Mouse (Mus musculus) kidney, adult 11 months (tissue): ENCODE measurements at regions not wholly inside any gene's neighbourhood (a gene's known extent, or its start where the extent isn't known, plus 50 kb on each side); places are given as distances from the start of the nearest gene placed in this dataset.

Experiments
- DNase-seq: peaks from one replicate; pipeline ENCODE4 v3.0.0; 2022

DNA sequence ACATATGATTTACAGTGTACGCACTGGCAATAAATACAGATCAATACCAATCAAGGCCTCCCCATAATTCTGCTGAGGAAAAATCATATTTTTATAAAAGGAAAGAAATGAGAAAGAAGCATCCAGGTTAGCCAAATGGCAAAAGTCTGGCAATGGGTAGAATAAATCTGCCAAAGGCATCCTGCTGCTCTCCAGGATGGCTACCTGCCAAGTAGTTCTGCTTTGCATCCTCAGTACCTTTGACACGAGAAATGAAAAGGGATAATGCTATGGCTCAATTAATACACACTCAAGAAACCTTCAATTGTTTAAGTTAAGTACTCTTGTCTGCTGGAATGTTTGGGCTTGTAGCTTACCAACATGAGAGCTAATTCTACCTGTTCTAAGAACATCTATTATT is 451.2 kb upstream of the Marcks start:
- DNase-seq = no peak

DNA sequence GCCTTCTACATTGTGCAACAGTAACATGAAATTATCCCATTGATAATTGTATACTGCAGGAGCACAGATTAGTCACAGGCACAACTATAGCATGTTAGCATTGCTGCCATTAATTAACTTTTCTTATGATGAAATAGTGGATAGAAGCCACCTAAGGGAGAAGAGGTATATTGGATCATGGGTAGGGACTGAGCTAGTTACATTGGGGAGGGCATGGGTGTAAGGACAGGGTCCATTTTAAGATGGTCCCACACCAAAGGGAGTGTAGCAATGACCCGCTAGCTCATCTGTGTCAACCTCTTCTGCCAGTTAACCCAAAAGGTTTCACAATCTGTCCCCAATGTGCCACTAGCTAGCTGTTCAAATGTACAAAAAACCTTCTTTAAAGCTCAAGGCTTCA is 450.3 kb upstream of the Marcks start:
- DNase-seq = no peak

DNA sequence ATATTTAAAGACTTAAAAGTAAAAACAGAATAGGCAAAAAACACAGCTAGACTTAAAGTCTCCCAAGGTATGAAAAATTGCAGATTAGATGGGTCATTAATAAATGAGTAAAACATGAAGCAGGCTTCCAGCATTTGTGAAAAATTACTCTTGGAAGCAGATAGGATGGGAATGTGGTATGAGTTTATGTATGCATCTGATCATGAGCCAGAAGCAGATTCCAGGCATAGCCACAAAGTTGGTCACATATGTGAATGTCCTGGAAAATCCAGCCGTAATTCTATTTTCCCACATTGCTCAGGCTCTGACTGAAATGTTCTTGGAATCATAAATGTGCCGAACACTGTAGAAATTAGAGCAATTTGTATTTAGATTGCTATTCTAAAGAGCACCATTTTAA is 432.5 kb upstream of the Marcks start:
- no peak for DNase-seq

DNA sequence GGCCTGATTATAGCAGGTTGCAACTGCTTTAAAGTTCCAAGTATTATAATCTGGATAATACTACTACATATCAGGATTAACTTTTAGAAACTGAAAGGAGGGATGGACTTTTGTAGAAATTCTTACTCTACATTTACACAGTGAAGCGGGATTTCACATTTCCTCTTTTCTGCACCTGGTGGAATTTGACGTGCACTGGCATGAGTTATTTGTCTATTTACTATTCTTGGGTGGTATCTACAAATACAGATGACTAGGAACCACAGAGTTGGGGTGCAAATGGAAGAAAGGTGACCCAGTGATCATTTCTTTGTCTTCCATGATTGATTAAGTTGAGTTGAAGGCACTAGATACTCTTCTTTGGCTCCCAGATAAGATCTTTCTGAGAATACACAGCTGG is 423.0 kb upstream of the Marcks start:
- no peak for DNase-seq

DNA sequence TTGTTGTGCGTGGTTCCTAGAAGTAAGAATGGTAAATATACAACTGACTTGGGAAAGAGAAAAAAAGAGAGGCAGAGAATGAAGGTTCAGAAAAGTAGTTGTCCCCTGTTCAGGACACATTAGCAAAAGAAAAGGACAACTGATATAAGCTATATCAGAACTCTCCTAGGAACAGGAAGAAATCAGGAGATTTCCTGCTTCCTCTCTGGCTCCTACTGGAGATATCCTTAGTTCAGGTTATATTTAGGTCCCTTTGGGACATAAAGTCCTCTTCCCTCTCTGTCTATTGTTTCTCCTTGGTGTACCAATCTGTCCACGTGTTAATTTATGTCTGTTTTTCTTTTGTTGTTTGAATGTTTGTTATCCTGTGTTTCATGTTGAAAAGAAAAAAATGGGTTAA is 410.7 kb upstream of the Marcks start:
- no peak for DNase-seq

DNA sequence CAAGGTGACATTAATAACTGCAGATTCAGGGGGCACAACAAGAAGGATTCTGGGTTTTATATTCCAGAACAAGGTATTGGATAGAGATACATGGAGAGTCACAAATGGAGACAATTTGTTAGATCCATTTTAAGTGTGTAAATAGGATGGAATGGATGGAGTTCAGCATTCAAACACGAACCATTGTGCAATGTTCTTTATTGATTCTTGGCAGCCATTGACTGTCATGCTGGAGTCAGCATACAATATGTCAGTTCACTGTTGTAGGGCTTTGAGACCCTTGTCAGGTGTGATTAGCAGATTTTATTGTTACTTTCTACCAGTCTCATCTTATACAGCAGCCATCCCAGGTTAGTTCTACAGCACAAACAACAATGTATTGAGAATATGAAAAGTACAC is 402.0 kb upstream of the Marcks start:
- DNase-seq = no peak

DNA sequence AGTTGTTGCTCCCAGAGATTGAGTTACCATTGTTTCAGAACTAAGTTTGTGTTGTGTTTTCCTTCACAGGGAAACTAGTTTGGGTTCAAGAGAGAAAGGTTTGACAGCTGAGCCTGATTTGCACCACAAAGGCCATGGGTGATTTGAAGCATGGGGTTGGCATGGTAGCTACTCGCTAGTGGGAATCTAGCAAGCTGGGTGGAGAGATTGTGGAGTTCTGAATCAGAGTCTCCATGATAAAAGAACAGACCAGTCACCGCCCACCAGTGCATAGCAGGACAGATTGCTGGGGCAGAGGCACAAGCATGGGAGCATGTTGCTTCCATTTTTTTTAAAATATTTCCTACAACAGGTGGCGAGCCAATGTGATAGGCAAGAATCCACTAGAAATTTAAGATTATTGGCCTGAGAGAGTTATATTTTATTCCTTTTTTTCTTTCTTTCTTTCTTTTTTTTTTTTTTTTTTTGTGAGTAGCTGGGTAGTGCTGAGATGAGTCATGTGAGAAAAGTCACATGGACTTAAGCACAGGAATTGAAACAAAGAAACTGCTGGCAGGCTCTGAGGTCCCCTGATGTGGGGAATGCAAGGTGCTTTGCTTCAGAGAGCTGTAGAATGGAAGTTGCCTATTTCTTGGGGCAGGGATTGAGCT is 367.4 kb upstream of the Marcks start:
- no peak for DNase-seq

DNA sequence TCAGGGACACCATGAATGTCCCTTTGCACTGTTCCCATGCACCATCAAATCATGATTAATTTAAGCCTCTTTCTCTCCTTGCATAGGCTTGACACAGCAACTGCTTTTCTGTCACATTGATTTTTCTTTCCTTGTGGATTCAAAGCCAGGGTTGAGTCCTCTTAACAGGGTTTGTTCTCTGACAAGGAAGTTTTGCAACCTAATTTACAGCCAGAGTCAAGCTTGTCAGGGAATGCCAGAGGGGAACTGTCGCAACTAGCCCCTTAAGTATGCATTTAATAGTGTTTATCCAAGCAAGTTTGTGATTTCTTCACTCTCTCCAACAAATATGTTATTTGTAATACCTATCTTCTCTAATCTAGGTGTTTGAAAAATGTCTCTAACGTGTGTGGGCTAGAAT is 365.7 kb upstream of the Marcks start:
- no peak for DNase-seq

DNA sequence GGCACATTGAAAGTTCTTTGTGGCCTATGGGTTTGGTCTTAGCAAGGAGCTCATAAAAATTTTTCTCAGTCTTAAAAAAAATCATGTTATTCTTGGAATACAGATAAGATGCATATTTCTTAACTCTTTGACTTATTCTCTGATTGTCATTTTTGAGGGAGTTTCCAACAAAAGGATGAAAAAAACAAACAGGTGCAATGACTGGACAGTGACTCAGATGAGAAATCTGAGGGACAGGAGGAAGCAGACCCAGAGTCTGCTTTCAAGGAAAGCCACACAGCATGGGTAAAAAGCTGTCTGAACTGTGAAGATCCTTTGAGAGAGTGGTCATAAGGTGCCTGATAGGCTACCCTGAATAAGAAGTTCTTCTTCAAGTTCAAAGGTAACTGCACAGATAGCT is 363.8 kb upstream of the Marcks start:
- no peak for DNase-seq

DNA sequence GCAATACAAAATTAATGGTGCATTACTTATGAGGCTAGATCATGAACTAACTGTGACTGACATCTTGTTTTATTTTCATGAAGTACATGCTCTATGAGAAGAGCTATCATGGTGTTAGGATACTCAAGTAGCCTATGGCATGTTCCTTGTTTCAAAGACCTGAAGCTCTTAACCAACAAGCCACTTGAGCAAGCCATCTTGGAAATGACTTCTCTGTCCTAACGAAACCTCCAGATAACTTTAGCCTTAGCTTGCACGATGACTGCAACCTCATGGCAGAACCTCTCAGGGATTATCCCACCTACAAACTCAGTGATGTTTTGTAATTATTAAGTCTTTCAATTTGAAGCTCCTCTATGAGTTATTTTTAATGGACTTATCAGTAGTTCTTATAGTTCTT is 362.3 kb upstream of the Marcks start:
- DNase-seq = no peak

DNA sequence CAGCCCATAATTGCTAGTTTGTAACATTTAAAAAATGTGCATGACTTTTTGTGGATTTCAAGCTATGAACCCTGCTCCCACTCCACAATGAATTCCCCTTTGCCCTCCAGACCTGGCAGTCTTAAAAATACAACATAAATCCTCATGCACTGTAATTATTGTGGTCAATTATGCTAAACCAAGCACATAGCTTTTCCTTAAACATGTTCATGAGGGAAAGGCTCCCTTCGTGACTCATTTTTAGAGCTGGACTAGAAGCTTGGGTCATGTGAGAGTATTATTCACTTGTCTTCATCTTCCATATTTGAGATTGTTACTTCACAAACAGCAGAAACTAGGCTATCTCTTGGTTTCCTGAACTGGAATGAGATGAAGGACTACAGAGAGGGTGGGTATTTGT is 356.7 kb upstream of the Marcks start:
- DNase-seq = no peak

DNA sequence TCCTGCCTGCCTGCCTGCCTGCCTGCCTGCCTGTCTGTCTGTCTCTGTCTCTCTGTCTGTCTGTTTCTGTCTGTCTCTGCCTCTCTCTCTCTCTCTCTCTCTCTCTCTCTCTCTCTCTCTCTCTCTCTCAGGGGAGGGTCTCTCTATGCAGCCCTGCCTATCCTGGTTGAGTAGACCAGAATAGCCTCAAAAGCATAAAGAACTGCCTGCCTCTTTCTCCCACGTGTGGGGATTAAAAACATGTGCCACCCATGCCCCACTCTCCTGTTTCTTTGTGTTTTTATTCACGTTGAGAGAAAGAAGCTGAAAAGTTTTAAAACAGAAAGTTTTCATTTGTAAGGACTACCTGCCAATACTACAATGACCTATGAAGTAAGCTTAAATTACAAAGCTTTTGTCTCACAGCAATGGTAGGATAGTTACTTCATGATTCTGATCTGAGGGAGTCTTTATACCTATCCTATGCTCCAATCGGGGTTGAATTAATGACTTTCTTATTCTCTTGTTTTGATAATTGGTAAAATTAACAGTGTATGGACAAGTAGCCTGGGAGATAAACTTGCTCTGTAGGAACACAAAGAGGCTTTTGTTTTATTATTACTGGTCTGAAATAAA is 355.9 kb upstream of the Marcks start:
- DNase-seq = no peak

DNA sequence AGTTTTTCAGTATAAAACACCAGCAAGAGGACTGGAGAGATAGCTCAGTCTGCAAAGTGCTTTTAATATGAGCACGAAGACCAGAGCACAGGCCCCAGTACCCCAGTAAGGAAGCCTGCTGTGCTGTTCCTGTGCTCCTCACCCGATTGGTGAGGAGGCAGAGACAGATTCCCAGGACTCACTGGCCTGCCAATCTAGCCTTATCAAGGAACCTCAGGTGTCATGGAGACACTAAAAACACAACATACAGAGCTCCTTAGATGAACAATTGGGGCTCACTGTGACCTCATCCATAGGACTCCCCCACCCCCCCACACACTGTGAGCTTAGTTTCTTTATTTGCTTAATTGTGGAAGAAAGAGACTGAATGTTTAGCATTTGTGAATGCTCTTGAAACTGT is 355.4 kb upstream of the Marcks start:
- DNase-seq = no peak

DNA sequence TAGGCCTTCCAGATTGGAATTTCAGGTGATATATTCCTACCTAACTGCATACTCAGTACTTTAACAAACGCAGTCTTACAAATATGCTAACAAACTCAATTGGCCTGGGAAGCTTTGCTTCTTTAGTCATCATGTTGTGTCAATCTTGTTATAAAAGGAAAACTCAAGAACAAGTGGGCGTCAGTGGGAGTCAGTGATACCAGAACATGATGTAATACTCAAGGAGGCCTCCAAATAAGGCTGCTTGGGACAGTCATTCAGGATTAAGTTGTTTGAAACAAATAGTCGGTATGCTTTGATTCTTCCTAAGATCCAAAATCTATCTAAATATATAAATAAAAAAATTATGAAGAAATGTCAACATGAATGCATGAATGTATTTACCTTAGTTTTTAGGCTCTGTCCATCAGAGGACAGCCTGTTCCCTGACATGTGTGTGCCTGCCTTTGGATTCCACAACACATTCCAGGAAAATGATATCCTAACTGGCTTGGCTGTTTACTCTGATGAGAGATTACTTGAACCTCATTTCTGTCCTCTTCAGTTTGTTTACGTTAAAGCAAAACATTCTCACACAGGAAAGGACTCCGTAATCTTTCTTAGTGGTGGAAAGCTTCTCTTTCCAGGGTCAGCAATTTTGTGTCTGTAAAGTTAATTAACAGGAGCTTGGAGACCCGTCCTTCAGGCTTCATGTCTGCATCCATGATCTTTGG is 345.7 kb upstream of the Marcks start:
- no peak for DNase-seq

DNA sequence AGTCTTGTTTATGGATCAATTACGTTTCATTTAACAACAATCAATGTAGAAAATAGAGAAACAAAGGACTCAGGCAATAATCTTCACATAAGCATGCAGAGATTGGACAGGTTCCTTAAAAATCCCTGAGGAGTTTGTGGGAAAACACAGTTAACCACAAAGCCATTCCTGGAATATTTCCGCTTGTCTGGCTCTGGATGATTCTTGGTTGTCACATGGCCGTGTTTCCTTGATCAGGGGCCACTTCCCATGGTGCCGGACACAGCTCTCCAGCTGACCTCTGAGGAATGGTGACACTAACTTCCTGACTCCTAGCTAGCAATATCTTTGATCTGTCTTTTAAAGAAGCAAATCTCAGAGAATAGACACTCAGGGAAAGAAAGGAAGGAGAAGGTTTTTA is 344.8 kb upstream of the Marcks start:
- DNase-seq = peak; percentile 47

DNA sequence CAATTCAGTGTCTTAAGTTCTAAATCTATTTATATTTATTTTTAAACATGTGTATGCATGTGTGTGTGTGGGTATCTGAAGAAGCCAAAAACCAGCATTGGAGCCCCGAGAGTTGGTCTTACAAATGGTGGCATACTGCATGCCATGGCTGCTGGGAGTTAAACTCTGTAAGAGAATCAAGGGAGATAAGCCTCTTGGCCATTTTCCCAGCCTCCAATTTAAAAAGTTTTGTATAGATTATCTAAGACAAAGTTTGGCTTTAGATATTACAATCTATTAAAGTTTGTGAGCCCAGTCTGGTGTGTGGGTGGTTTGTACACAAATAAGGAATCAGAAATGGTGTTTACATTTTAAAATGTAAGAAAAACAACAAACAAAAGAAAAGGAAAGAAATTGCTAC is 343.2 kb upstream of the Marcks start:
- no peak for DNase-seq

DNA sequence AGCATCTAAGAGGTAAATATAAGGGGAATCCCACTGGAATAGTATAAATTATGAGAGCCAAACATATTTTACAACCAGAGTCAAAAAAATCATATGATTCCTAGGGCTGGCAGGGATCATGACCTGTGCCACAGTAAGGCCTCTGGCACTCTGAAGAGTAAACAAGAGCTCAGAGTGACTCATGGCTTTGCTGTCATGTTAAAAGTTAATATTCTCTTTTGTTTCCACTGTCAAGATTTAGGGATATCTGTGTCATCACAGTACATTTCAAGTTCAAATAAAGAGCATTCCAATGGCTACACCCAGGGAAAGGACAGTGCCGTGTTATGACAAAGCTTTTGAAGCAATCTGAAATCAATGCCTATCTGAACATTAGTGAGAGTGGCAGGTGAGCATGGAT is 341.6 kb upstream of the Marcks start:
- DNase-seq = no peak

DNA sequence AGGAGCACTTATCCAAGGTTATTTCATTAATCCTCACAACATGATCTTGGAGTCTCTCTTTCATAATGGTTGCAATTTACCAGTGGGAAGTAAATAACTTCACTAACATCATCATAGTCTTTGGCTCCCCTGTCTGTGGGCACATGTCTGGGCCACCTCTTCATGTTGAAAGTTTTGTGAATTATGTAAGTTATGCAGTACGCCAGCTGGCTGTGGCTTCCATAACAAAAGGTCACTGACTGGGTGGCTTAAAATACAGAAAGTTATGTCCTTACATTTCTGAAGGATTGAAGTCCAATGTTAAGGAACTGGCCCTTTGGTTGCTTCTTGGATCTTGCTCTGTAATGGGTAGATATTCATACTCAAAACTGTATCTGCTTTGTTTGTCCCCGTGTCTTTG is 339.4 kb upstream of the Marcks start:
- no peak for DNase-seq

DNA sequence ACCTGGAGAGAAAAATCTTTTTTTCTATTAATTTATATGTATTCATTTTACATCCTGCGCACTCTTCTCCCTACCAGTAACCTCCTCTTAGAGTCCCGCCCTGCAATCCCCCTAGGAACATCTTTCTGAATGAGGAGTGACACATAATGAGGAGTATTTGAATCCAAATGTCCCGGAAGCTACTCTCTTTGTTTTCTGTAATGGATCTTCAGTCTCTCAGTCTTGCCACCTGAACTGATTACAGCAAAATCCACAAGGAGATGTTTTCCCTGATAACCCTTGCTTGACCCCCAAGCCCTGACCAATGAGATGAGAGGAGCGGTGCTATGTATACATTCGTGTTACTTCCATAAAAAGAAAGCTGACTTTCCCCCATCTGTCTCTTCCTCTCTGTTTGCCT is 334.4 kb upstream of the Marcks start:
- no peak for DNase-seq

DNA sequence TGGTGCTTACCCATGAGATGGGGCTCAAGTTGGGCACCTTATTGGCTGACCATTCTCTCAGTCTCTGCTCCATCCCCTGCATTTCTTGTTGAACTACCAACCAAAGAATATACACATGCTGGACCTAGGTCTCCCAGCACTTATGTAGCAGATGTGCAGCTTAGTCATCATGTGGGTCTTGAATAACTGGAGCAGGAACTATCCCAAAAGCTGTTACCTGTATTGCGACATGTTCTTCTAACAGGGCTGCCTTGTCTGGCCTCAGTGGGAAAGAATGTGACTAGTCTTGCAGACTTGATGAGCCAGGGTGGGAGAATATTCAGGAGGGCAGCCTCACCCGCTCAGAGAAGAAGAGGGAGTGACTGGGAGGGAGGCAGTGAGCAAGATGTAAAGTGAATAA is 318.7 kb upstream of the Marcks start:
- DNase-seq = no peak

DNA sequence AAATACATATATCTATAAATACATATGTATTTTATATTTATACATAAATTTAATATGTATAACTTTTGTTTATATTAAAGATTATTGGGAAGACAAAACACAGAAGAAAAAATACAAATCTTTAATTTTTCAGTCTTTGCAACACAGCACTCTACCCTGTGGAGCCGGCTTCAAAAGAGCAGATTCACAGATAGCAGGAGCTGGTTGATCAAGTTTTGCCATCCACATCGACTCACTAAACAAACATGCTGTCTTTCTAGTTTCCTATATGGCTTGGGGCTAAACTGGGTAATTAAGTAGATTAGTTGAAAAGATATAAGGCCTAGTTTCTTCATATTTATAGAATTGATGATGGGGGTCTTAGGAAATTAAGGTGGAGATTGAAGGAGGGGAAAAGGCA is 311.2 kb upstream of the Marcks start:
- no peak for DNase-seq

DNA sequence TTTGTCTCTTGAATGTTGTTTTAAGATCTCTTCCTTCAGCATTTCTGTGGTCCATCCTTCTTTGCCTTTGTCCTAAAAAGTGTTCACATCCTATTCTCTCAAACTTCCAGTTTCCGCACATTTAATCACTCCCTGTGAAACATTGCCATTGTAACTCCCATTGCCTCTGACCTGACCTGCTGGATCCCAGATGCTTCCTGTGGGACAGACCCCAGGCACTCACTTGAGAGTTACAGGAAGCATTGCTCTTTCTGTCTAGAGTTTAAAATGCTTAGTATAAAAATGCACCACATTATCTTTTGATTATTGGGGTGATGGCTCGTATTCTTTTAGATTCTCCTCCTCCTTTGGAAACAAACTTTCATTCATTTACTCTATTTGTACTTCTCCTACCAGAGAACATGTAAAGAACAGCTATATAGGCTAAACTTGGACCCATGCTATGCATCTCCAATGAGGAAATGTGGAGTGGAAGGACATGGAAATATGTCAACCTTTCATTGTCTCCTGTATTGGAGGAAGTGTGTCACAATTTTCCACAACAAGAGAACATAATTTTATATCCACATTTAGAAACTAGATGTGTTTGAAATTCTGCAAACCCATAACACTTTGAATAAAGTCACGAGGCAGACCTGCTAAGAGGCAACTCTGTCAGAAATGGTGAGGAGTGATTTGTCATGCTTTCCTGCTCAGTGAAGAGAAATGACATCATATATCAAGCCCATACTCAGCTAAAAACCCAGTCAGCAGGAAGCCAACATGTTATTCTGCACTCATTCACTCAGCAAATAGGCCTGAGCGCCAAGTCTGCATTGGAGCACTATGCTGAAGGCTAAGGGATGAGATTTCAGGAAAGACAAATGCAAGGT is 308.8 kb upstream of the Marcks start:
- peak; percentile 20 for DNase-seq

DNA sequence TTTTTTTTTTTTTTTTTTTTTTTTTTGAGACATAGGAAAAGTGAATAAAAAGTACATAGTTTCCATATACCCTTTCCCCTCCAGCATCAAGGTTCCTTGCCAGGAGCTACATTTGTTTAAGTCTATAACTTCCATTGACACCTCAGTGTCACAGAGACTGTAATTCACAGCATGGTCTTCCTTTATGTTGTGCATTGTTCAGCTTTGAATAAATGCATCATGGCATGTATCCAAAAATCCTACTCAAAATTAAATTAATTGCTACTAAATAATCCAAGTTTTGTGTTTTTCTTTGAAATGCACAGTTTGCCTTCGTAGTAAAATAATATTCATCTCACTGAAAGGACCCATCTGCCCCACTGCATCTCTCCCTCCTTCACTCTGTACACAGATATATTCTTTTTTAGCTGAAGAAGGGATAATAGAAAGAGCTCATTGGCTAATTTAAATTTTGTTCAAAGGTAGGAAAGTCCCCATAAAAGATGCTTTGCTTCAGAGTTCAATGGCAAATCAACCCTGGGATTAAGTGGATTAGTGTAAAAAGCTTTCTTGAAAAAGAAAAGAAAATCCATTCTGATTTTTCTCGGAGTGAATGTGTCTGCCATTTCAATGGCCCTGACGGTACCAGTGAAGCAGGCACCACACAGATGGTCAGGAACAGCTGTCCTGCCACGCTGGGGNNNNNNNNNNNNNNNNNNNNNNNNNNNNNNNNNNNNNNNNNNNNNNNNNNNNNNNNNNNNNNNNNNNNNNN is 301.3 kb upstream of the Marcks start:
- DNase-seq = no peak
